Mouse (Mus musculus) midbrain, embryonic 15.5 days (tissue): ENCODE measurements around the gene Olfr1344. TPM values are rescaled to one million over a fixed set of nuclear protein-coding genes. Genes with fewer than 3 reads are reported as not detected.
A peak's percentile ranks its signal among the peaks of the same experiment; 100 is the strongest.

ENCODE experiments used
- ATAC-seq: fragments of 200-750 bp; cut with Nextera tagmentation; replicated peaks from 2 replicates; pipeline ENCODE4 v1.8.0; 2017; ENCODE audit warnings: moderate TSS enrichment
- H3K27ac ChIP-seq: fragments of 300-500 bp; sonication (generic); 2 replicates; pipeline ENCODE4 v1.5.1; 2015; ENCODE audit warnings: mild to moderate bottlenecking, inconsistent platforms
- H3K27me3 ChIP-seq: fragments of 300-500 bp; sonication (generic); replicated peaks from 2 replicates; pipeline ENCODE4 v1.6.1; 2015; ENCODE audit warnings: inconsistent platforms
- H3K36me3 ChIP-seq: fragments of 300-500 bp; sonication (generic); replicated peaks from 2 replicates; pipeline ENCODE4 v1.6.1; 2015; ENCODE audit warnings: inconsistent platforms
- H3K4me1 ChIP-seq: fragments of 300-500 bp; sonication (generic); 2 replicates; pipeline ENCODE4 v1.6.1; 2015; ENCODE audit warnings: inconsistent platforms
- H3K4me2 ChIP-seq: fragments of 300-500 bp; sonication (generic); 2 replicates; pipeline ENCODE4 v1.6.1; 2015; ENCODE audit warnings: inconsistent platforms, mild to moderate bottlenecking, moderate library complexity
- H3K4me3 ChIP-seq: fragments of 300-500 bp; sonication (generic); 2 replicates; pipeline ENCODE4 v1.5.1; 2015; ENCODE audit warnings: mild to moderate bottlenecking, inconsistent platforms
- H3K9ac ChIP-seq: fragments of 300-500 bp; sonication (generic); 2 replicates; pipeline ENCODE4 v1.6.1; 2015; ENCODE audit warnings: mild to moderate bottlenecking, inconsistent platforms
- H3K9me3 ChIP-seq: fragments of 300-500 bp; sonication (generic); 2 replicates; pipeline ENCODE4 v1.6.1; 2016; ENCODE audit warnings: inconsistent platforms
- WGBS: fragments of 180-500 bp; shearing (Covaris S2); methylation state at CpG from one replicate; pipeline ENCODE4 v1.1.7; 2015; ENCODE audit warnings: mixed read lengths; 5-methylcytosine and 5-hydroxymethylcytosine counted together
- polyA plus RNA-seq: library from polyadenylated mRNA; unstranded; fragments of >200 nt; fragmentation: Nextera tagmentation; extraction: Ambion mirVana; gene quantifications from 2 replicates; pipeline ENCODE4 v1.2.1, GENCODE M21; 2015

The Olfr1344 gene
- 0.20 TPM in 1 of 2 replicates, not detected in the other for polyA plus RNA-seq

DNA sequence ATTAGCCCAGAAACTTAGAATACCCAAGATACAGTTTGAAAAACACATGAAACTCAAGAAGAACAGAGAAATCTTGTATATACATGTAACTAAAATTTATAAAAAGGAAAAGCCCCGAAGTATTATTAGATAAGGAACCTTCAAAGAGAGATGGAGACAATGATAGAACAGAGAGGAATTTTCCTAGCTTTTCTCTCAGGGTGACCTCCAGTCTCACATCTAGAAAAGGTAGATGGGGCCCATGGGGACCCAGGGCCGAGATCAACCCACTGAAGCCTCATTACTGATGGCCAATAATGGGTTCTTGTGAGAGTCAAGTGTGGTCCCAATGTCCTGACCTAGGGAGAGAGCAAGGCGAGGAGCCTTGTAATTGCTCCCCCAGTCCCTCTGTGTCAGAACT lies at the start of gene Olfr1344:
TSS of gene Olfr1344 (plus strand) at position 301 of the 400 bp plus-strand sequence.
- H3K9ac ChIP-seq, result no peak within 1 kb of the TSS
- no peak within 1 kb of the TSS for H3K27ac ChIP-seq
- no peak for ATAC-seq
- H3K36me3 ChIP-seq, result no peaks in the 10 kb centered on the region
- no peak within 1 kb of the TSS for H3K4me2 ChIP-seq
- 86% methylated on average over 3 of the region's 3 CpGs for WGBS
- no peaks in the 10 kb centered on the region for H3K9me3 ChIP-seq
- H3K4me3 ChIP-seq, result no peak within 1 kb of the TSS
- peaks cover 16% of the 10 kb centered on the region for H3K4me1 ChIP-seq
- H3K27me3 ChIP-seq, result no peaks in the 10 kb centered on the region

DNA sequence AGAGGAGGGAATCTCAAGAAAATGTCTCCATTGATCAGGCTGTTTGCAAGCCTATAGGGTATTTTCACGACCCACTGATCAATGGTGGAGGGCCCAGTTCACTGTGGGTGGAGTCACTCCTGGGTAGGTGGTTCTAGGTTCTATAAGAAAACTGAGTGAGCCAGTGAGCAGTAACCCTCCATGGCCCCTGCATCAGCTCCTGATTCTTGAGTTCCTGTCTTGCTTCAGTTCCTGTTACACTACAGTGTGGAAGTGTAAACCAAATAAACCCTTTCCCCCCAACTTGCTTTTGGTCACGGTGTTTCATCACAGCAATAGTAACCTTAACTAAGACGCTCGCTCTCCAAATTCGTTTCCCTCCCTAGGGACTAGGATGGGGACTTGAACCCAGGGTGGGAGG lies 49.5 kb upstream of the Olfr1344 start:
- no peaks in the 10 kb centered on the region for H3K27me3 ChIP-seq
- H3K9ac ChIP-seq, result no peak overlapping the region
- peaks cover 10% of the 10 kb centered on the region for H3K4me1 ChIP-seq
- no peak overlapping the region for H3K27ac ChIP-seq
- H3K36me3 ChIP-seq, result peaks cover 37% of the 10 kb centered on the region
- no peaks in the 10 kb centered on the region for H3K9me3 ChIP-seq
- no peak overlapping the region for H3K4me2 ChIP-seq
- 89% methylated on average over 5 of the region's 5 CpGs for WGBS
- ATAC-seq, result no peak
- H3K4me3 ChIP-seq, result no peak overlapping the region

DNA sequence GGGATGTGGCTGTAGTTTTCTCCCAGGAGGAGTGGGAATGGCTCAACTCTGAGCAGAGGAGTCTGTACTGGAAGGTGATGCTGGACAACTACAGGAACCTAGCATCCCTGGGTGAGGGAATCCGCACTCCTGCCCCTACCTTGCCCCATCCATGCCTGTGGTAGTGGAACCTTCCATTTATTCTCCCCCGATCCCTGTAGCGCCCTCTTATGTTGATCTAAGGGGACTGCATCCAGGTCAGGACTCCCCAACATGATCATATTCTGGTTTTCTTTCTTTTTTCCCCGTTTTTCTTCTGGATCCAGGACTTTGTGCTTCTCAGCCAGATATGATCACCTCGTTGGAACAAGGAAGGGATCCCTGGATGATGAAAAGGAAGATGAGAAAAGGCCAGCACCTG lies 49.0 kb upstream of the Olfr1344 start:
- H3K9me3 ChIP-seq, result no peaks in the 10 kb centered on the region
- H3K36me3 ChIP-seq, result peaks cover 37% of the 10 kb centered on the region
- no peak for ATAC-seq
- H3K4me1 ChIP-seq, result peaks cover 5% of the 10 kb centered on the region
- no peak overlapping the region for H3K9ac ChIP-seq
- no peaks in the 10 kb centered on the region for H3K27me3 ChIP-seq
- WGBS, result 73% methylated on average over 5 of the region's 5 CpGs
- no peak overlapping the region for H3K4me2 ChIP-seq
- H3K4me3 ChIP-seq, result no peak overlapping the region
- H3K27ac ChIP-seq, result no peak overlapping the region

DNA sequence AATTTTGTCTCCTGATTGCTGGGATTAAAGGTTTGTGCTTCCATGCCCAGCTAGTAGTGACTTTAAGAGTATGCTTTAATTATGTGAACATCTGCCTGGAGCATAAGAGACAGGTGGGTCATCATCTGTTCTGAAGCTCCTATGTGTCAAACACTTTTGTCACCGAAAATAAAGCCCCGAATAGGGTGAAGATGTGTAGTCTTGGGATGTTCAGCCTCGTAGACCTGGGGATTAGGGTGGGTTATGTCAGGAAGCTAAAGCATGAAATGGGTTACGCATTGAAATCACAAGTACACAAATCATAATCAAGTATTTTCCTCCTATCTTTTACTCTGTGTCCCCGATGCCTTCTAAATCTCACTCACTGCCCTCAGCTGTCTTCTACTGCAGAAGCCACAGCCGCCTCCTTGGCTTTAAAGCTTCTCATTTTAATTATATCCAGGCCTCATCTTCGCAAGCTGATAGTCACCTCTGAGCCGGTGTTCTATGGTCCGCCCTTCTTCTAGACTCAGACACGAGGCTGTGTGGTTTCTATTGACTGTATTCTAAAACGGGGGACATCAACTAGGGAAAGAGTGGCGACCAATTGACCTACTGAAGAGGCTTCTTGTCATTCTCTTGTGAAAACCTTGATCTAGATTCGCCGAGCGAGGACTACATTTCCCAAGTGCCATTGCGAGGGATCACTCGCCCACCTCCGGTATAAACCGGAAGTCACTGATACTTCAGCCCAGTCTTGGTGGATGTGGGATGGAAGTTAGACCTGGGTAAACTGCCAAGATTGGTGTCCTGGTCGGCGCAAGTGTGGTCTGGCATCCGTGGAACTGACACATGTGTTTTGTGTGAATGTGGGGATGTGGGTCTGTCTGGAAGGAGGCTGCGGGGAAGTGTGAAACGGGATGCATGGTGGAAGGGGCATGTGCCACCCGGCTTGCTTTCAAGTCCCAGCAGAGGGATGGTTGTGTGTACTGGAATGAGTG lies 40.2 kb upstream of the Olfr1344 start, which contains the start of gene Smim17:
TSS of gene Smim17 (plus strand) at position 720 of the 980 bp plus-strand sequence.
- 27% methylated on average over 25 of the region's 25 CpGs for WGBS
- H3K27ac ChIP-seq, result peak within 1 kb of the TSS; percentile 42
- ATAC-seq, result peak; percentile 94
- H3K9me3 ChIP-seq, result no peaks in the 10 kb centered on the region
- H3K4me3 ChIP-seq, result peak within 1 kb of the TSS; percentile 46
- H3K27me3 ChIP-seq, result no peaks in the 10 kb centered on the region
- H3K9ac ChIP-seq, result peak within 1 kb of the TSS; percentile 54
- H3K4me1 ChIP-seq, result peaks cover 13% of the 10 kb centered on the region
- peak within 1 kb of the TSS; percentile 73 for H3K4me2 ChIP-seq
- peaks cover 23% of the 10 kb centered on the region; the same call in 1 of the 2 replicates for H3K36me3 ChIP-seq

DNA sequence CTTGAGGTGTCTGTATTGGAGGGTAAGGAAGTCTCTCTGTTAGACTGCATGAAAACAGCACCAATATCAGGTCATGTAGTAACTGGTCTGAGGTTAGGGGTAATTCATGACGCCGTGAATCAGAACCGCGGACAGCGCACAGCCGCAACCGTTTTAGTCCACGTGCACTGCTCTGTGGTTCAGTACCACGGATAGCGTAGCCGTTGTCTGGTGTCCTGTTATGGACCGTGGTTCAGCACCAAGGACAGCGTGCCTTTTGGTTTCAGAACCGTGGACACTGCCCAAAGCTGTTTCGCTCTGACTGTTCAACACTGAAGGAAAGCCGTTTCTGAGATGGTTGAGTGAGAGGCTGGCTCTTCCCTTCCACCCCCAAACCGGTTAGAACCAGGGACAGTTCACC lies 28.4 kb upstream of the Olfr1344 start, which contains the start of gene Gm20715:
TSS of gene Gm20715 (plus strand) at position 235 of the 400 bp plus-strand sequence.
- no peak within 1 kb of the TSS for H3K4me3 ChIP-seq
- no peak within 1 kb of the TSS for H3K9ac ChIP-seq
- ATAC-seq, result 0 out of 2 replicates have a peak, but pooled peaks have one; percentile 43
- no peaks in the 10 kb centered on the region for H3K9me3 ChIP-seq
- H3K4me2 ChIP-seq, result no peak within 1 kb of the TSS
- H3K4me1 ChIP-seq, result no peaks in the 10 kb centered on the region
- H3K27ac ChIP-seq, result no peak within 1 kb of the TSS
- H3K27me3 ChIP-seq, result no peaks in the 10 kb centered on the region
- no peaks in the 10 kb centered on the region for H3K36me3 ChIP-seq
- 1% methylated on average over 17 of the region's 17 CpGs for WGBS

DNA sequence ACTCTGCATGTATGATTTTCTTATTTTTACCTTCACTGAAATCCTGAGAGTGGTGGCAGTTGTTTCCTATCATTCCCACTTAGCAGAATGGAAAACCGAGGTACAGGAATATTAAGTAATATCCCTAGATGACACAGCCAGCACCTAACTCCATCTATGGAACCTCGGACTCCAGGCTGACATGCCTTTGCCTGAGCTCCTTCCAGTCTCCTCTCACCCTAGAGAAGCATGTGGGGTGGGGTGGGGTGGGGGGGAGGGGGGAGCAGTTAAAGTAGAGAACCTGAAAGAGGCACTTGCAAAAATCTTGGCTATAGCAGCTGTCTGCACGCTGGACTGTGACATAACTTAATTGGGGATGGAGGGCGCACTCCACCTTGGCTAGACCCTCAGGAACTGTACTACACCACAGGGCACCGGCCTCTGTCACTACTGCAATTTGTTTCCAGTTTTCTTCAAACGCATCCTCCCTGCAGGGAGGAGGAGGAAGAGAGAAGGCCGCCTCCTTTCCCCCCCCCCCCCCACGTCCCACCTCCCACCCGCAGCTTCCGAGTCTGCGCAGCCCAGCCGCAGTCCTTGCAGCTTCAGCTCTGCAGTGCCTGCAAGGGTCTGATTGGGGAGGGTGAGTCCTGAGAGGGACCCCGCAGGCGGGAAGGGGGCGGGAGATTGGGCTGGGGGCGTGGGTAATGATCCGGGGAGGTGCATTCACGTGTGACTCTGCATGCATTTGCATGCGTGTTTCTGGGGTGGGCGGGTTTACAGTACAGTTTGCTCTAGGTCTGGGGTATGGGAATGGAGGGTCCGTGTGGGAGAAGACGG lies 23.7 kb upstream of the Olfr1344 start:
- peak overlapping the region; percentile 59 for H3K4me2 ChIP-seq
- peak overlapping the region; percentile 46 for H3K27ac ChIP-seq
- peak overlapping the region; percentile 55 for H3K9ac ChIP-seq
- no peaks in the 10 kb centered on the region for H3K9me3 ChIP-seq
- peak; percentile 94 for ATAC-seq
- no peaks in the 10 kb centered on the region for H3K36me3 ChIP-seq
- peak overlapping the region; percentile 43 for H3K4me3 ChIP-seq
- WGBS, result 8% methylated on average over 16 of the region's 22 CpGs
- no peaks in the 10 kb centered on the region for H3K27me3 ChIP-seq
- no peaks in the 10 kb centered on the region for H3K4me1 ChIP-seq

DNA sequence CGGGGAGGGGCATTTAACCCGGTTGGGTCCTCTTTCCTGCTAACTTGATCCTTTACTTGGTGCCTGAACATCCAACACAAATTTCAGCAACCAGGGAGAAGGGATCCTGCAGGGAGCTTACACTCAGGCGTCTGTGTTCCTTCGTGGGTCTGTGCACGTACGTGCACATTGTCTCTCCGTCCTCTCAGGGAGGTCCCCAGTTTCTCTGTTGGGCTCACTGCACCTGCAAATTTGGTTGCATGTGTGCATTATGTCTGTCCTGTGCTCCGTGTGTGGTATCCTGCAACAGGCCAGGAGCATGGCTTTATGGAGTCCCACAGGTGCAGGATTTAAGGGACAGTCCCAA lies 23.1 kb upstream of the Olfr1344 start:
- Histone ChIP-seq H3K9ac (peak overlapping the region; percentile 55), H3K9me3 (no peaks in the 10 kb centered on the region), H3K4me2 (peak overlapping the region; percentile 59), H3K36me3 (no peaks in the 10 kb centered on the region), H3K27ac (peak overlapping the region; percentile 46), H3K27me3 (no peaks in the 10 kb centered on the region), H3K4me1 (no peaks in the 10 kb centered on the region), H3K4me3 (peak overlapping the region; percentile 43)
- WGBS, result 18% methylated on average over 8 of the region's 8 CpGs
- ATAC-seq, result peak; percentile 79

DNA sequence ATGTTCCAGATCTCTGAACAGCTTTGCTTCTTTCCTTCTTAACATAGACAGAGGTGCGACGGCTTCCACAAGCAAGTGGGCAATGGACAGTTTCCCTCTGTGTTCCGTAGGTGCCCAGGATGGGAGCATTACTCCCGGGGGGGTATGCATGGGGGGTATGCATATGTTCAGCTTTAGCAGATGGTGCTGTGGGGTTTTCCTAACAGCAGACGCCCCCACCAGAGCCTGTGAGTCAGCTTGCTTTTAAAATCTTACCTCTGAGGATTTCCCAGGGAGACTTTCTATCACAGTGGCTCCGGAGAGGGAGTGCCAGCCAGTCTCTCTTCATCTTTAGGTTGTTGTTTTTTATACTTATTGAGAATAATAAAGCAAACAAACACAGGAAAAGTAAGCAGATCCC lies 18.6 kb upstream of the Olfr1344 start:
- H3K27me3 ChIP-seq, result no peaks in the 10 kb centered on the region
- H3K36me3 ChIP-seq, result no peaks in the 10 kb centered on the region
- H3K27ac ChIP-seq, result no peak overlapping the region
- WGBS, result 78% methylated on average over 6 of the region's 6 CpGs
- H3K9ac ChIP-seq, result no peak overlapping the region
- H3K4me2 ChIP-seq, result no peak overlapping the region
- no peak overlapping the region for H3K4me3 ChIP-seq
- H3K9me3 ChIP-seq, result no peaks in the 10 kb centered on the region
- ATAC-seq, result no peak
- no peaks in the 10 kb centered on the region for H3K4me1 ChIP-seq

DNA sequence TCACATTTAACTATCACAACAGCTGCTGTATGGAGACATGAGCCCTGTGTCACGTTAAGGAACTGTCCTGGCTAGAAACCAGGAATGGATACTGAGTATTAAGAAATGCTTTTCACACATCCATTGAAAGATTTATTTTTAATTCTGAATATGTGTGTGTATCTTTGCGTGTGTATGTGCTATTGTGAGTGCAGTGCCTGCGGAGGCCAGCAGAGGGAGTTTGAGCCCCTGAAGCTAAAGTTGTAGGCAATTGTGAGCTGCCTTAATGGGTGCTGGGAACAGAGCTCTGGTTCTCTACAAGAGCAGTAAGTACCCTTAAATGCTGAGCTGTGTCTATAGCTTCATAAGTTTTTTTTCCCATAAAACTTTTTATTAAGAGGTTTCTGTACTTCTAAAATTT lies 9.1 kb upstream of the Olfr1344 start:
- peaks cover 3% of the 10 kb centered on the region; the same call in 1 of the 2 replicates for H3K9me3 ChIP-seq
- H3K9ac ChIP-seq, result no peak overlapping the region
- no peak for ATAC-seq
- H3K27ac ChIP-seq, result no peak overlapping the region
- peaks cover 3% of the 10 kb centered on the region for H3K4me1 ChIP-seq
- 87% methylated on average over 3 of the region's 3 CpGs for WGBS
- H3K27me3 ChIP-seq, result no peaks in the 10 kb centered on the region
- H3K4me2 ChIP-seq, result no peak overlapping the region
- H3K36me3 ChIP-seq, result no peaks in the 10 kb centered on the region; the same call in 1 of the 2 replicates
- H3K4me3 ChIP-seq, result no peak overlapping the region

DNA sequence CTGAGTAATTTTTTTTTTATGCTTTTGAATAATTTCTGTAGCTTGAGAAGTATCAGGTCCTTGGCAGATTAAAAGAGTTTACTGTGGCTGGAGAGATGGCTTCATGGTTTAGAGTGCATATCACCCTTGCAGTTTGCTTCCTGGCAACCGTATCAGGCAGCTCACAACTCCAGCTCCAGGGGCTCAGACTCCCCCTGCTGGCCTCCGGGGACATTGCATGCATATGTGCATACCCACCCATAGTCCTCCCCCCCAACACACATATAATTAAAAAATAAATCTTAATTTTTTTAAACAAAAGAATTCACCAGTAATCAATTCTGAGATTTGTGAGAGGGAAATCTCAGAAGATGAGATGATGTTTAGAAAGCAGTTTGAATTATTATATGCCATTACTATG lies 8.1 kb upstream of the Olfr1344 start:
- WGBS, result 39% methylated on average over 2 of the region's 2 CpGs
- no peak overlapping the region for H3K4me2 ChIP-seq

DNA sequence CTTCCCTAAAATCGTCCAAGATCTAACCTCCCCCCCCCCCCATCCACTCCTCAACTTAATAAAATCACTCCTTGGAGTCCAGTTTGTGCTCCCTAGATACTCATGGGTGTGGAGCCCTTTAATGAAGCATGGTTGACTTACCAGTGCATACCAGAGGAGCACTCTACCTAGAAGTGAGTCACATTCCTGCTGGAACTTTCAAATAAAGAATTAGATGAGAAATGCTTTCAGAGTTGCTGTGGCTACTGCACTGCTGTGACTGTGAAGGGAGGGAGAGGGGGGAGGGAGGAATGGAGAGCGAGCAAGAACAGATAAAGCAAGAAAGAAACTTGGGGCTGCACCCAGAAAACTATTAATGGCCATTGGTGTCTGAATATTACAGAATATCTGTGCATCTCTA lies 2.7 kb downstream of the Olfr1344 start:
- no peaks in the 10 kb centered on the region for H3K9me3 ChIP-seq
- no peak overlapping the region for H3K9ac ChIP-seq
- no peaks in the 10 kb centered on the region for H3K27me3 ChIP-seq
- no peak overlapping the region for H3K27ac ChIP-seq
- no peaks in the 10 kb centered on the region for H3K4me1 ChIP-seq
- no peak overlapping the region for H3K4me3 ChIP-seq
- no peak overlapping the region for H3K4me2 ChIP-seq
- 29% methylated on average over 2 of the region's 2 CpGs for WGBS
- ATAC-seq, result no peak
- no peaks in the 10 kb centered on the region for H3K36me3 ChIP-seq

More for the DNA sequence above, 8.1 kb upstream of the Olfr1344 start:
- Histone ChIP-seq H3K27me3 (no peaks in the 10 kb centered on the region), H3K4me1 (peaks cover 10% of the 10 kb centered on the region), H3K9ac (no peak overlapping the region), H3K9me3 (peaks cover 3% of the 10 kb centered on the region; the same call in 1 of the 2 replicates), H3K27ac (no peak overlapping the region), H3K4me3 (no peak overlapping the region), H3K36me3 (no peaks in the 10 kb centered on the region; the same call in 1 of the 2 replicates)
- ATAC-seq, result no peak

DNA sequence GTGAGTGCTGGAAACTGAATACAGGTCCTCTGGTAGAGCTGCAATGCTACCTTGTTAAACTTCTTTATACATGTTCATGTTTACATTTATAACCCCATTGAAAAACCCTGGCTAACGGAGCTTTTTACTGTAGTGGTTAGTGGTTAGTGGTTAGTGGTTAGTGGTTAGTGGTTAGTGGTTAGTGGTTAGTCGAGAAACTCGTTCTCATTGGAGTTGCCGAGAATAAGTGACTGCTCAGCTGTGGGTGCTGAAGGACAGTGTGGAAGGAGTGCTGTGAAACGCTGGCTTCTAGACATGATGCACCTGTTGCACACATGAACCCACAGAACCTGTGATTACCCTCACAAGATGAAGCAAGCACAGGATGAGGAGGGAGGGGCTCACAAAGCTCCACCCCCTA lies 9.3 kb downstream of the Olfr1344 start:
- Histone ChIP-seq H3K9ac (no peak overlapping the region), H3K9me3 (no peaks in the 10 kb centered on the region), H3K27me3 (no peaks in the 10 kb centered on the region), H3K27ac (no peak overlapping the region), H3K4me2 (no peak overlapping the region), H3K4me3 (no peak overlapping the region), H3K36me3 (no peaks in the 10 kb centered on the region), H3K4me1 (no peaks in the 10 kb centered on the region)
- no peak for ATAC-seq
- 88% methylated on average over 5 of the region's 5 CpGs for WGBS
